Mouse (Mus musculus): Measurements from ENCODE around the gene Ldhal6b.
A peak's percentile ranks its signal among the peaks of the same experiment; 100 is the strongest.
"Not testable (repeated sequence)": the region's sequence is repeated elsewhere in the genome, so short reads cannot be mapped to it uniquely, and the experiment has no call there.

Gene Ldhal6b

DNA sequence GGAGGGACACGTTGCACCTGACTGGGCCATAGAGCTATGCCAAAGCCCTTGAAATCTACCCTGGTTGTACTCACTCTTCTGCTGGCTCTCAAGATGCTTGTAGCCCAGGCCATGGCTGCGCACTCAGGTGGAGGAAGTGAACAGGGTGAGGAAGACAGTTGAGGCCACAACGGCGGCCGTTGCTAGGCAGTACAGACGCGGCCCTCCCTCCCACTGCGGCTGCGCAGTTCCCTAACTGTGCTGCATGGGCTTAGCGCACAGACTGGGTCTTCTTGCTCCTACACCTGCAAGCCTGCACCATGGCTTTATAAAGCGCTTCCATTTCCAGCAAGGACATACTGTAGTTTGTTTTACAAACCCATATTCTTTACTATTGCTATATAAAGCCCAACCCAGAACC is at the start of gene Ldhal6b:
Gene Ldhal6b, minus strand, starts transcription at position 223 of the 400 bp plus-strand sequence.
- DNase-seq (ENCODE audit: extremely low spot score): no peak

DNA sequence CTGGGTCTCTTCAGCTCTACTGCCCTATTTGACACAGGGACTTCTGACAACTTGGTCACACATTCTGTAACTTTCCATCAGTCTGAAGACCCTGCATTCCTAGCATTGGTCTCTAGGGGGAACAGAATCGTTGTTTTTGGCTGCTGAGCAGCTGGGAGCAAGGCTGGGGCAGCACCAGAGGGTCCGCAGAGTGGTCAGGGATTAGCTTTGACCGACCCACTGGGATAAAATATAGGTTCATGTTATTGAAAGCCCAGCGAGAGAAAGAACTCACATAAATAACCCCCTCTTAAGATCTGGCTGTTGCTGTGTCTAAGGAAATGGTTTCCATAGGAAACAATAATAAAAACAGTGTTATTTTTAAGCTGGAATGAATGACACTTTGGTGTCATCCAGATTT is 48.6 kb upstream of the Ldhal6b start:
- DNase-seq (ENCODE audit: extremely low spot score): no peak

DNA sequence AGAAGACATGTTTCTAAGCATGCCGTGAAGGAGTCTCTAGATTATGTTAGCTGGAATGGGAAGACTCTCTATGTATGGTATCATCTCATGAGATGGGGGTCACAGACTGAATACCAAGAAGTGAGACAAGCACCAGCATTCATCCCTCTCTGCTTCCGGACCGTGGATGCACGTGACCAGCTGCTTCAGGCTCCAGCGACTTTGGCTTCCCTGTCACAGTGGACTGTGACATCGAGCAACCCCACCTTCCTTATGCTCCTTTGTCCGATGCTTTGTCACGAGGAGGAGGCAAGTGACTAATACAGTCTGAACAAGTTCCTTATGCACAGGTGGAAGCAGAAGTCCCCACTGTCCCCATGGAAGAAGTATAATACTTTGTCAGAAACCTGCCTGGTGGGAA is 48.2 kb upstream of the Ldhal6b start:
- no peak for DNase-seq (ENCODE audit: extremely low spot score)

- no peak for DNase-seq (ENCODE audit: extremely low spot score)
These were observed 45.3 kb upstream of the Ldhal6b start for GRCm38 (mm10) chr17:5463912-5464311.

- no peak for DNase-seq (ENCODE audit: extremely low spot score)
These were observed 35.1 kb upstream of the Ldhal6b start for GRCm38 (mm10) chr17:5453657-5454056.

DNA sequence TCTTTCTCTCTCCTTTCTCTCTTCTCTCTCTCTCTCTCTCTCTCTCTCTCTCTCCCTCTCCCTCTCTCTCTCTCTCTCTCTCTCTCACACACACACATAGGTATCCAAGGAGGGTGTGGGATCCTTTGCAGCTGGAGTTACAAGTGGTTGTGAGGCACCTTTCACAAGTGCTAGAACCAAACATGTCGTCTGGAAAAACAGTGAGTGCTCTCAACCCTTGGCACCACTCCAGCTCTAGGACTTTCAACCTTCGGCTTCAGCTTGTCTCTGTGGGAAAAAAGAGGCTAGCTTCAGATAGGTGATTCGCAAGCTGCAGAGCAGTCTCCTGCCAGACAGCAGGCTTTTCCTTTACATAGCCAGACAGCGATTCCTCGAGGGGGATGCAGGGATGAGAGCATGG is 25.2 kb upstream of the Ldhal6b start:
- no peak for DNase-seq (ENCODE audit: extremely low spot score)

GRCm38 (mm10) chr17:5443260-5443659 is 24.7 kb upstream of the Ldhal6b start:
- DNase-seq (ENCODE audit: extremely low spot score): no peak

GRCm38 (mm10) chr17:5442403-5442802 is 23.8 kb upstream of the Ldhal6b start:
- DNase-seq (ENCODE audit: extremely low spot score): not testable (repeated sequence)

DNA sequence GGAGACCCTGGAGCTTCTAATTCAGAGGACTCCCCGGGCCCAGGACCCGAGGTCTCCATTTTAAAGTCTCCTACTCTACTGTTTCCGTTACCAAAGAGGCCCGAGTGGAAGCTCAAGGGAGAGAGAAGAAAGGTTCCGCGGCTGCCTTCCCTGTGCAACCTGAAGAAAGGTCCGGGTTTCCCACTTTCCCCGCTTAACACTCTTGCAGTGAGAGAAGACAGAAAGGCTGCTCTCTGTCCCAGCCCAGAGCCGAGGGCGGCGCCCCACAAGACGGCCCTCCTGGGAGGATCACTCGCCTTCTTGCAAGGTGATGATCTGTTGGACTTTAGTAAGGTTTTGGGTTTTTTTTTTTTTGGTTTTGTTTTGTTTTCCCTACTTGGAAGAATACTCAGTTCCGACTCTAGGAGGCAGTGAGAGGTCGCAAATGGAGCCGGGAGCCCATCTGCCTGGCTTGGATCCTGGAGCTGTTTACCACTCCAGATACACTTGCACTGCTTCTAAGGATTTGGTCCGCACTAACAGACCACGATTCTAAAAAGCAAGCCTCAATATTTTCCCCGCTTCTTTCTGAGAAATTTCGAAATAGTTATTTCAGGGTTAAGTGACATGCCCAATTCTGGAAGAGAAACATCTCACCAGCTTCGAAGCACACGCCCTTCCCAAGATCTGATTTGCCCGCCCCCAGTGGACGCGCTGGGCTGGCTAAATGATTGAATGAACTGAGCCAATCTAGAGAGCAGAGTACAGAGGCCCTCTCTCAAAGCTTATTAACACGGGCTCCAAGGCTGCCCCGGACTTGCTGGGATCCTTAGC is 21.8 kb upstream of the Ldhal6b start, which contains the start of gene Tmem242:
Gene Tmem242, minus strand, starts transcription at position 101 of the 813 bp plus-strand sequence.
- DNase-seq (ENCODE audit: extremely low spot score): peak; percentile 95

DNA sequence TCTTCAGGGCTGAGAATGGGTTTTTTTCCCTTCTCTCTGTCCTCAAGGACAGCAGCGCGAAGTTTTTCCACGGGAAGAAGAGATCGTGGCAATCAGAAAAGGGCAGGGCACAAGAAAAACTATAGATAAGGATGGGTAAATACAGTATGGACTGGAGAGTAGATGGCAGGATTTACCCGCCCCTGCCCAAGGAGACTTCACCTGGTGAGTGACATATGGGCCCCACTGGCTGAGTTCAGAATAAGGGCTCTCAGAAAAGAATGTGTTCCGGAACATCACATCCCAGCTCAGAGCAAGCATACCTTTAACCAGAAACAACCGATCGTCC is 21.2 kb upstream of the Ldhal6b start:
- no peak for DNase-seq (ENCODE audit: extremely low spot score)

- no peak for DNase-seq (ENCODE audit: extremely low spot score)
These were observed 11.2 kb upstream of the Ldhal6b start for GRCm38 (mm10) chr17:5429772-5430133.

- peak; percentile 85 for DNase-seq (ENCODE audit: extremely low spot score)
These were observed 10.7 kb upstream of the Ldhal6b start for GRCm38 (mm10) chr17:5429090-5429771.

- no peak for DNase-seq (ENCODE audit: extremely low spot score)
These were observed 6.6 kb upstream of the Ldhal6b start for GRCm38 (mm10) chr17:5425204-5425603.

DNA sequence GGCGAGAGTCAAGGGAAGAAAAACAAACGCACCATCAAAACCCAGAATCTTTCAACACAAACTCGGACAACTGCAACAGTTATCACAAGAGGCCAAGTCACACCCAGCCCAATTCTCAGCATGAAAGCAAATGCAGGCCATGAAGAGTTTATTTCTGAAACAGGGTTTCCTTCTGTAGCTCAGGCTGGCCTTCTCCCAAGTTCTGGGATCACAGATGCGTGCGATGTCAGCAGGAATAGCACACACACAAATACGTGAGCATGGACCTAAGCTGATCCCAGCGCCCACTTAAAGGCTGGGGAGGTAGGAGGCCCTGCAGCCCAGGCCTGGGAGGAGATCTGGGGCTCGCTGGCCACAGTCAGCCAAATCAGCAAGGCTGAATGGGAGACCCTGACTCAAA is 5.6 kb upstream of the Ldhal6b start:
- no peak for DNase-seq (ENCODE audit: extremely low spot score)

GRCm38 (mm10) chr17:5421835-5422234 is 3.3 kb upstream of the Ldhal6b start:
- no peak for DNase-seq (ENCODE audit: extremely low spot score)

DNA sequence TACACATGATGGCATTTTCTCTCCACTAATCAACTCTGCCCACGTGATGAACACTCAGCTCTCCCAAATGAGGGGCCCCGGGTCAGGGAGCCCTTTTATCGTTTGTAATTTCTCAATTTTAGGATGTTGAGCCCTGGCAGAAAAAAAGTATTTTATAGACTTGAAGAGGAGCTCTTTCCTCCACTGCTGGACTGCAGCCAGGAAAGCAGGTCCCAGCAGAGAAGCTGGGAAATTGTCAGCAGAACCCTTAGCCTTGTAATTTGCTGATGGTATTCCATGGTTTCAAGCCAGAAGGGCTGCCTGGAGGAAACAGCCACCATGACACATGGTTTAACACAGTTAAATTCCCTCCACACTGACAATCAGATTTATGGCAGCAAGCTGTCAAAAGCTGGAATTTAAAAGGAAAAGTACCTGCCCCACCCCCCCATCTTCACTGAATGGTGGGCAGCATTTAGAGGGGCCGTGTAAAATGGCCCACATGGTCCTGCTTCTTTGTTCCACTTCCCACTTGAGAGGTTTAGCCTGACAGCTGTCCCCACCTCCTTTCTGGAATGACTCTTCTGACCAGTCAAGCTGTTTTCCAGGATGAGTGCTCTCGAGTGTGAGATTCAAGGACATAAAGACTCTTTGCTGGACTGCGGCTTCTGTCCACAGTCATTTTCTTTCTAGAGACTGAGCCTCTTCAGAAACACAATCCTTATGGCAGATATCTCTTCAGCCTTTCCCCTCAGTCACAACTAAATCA is 1.4 kb upstream of the Ldhal6b start:
- no peak for DNase-seq (ENCODE audit: extremely low spot score)

DNA sequence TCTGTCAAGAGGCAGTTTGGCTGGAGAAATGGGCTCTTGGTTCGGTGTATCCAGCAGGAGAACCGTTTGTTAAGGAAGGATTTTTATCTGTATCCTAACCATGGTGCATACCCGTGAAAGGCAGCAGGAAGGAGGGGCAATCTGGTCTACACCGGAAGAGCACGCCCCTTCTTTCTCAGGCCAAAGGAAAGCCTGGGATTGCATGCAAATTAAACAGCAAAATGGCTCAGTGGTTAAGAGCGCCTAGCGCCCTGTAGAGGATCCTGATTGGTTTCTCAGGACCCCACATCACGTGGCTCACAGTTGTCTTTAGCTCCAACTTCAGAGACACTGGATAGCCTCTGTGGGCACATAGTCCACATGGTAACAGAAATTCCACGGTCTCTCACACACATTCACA is 489 bp upstream of the Ldhal6b start:
- DNase-seq (ENCODE audit: extremely low spot score): no peak

- DNase-seq (ENCODE audit: extremely low spot score): no peak
These were observed 2.0 kb downstream of the Ldhal6b start for GRCm38 (mm10) chr17:5416518-5416917.

- no peak for DNase-seq (ENCODE audit: extremely low spot score)
These were observed 4.5 kb downstream of the Ldhal6b start for GRCm38 (mm10) chr17:5414041-5414440.

DNA sequence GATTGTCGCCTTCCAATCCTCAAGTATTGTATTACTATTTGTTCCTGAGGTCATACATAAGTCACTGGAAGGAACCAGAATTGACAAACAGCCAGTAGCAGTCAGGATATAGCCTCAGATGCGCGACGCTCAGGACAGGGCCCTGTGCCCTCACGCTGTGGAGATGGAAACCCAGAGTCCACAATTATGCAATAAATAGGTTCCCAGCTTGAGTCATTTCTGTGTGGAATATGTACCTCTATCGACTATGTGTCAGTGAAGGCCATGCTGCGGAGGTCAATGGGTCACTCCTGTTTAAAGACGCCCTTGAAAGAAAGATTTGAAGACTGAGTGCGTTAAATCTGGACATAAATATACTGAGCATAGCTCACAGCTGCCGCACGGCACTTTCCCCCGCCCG is 5.2 kb downstream of the Ldhal6b start:
- no peak for DNase-seq (ENCODE audit: extremely low spot score)

GRCm38 (mm10) chr17:5412740-5413139 is 5.8 kb downstream of the Ldhal6b start:
- no peak for DNase-seq (ENCODE audit: extremely low spot score)

- no peak for DNase-seq (ENCODE audit: extremely low spot score)
These were observed 6.3 kb downstream of the Ldhal6b start for GRCm38 (mm10) chr17:5412301-5412700.

GRCm38 (mm10) chr17:5411205-5411604 is 7.4 kb downstream of the Ldhal6b start:
- DNase-seq (ENCODE audit: extremely low spot score): no peak
